Mouse (Mus musculus) layer of hippocampus, adult 11-12 months (tissue): ENCODE data around the gene Rbm8a.
"Not testable (repeated sequence)": the region's sequence is repeated elsewhere in the genome, so short reads cannot be mapped to it uniquely, and the experiment has no call there.

Experiments used
- DNase-seq: peaks from one replicate; pipeline ENCODE4 v3.0.0; 2022; ENCODE audit warnings: low spot score

The Rbm8a gene

DNA sequence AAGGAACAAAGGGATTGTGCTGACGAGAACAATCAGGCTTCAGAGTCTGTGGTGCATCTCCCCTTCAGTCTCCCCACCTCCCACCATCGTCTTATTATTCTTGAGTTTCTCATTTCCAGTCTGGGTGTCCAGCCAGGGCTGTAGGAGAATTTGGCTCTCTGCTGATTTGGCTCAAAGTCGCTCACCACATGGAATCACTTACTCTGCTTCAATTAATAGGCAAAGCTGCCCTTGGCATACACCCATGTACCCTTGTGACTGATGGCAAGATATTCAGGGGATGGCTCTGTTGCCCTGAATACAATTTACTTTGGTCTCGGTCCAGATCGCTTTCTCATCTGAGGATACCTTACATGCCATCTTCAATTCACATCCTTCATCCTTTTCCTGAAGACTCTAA is 26.4 kb upstream of the Rbm8a start:
- DNase-seq = peak; percentile 28

DNA sequence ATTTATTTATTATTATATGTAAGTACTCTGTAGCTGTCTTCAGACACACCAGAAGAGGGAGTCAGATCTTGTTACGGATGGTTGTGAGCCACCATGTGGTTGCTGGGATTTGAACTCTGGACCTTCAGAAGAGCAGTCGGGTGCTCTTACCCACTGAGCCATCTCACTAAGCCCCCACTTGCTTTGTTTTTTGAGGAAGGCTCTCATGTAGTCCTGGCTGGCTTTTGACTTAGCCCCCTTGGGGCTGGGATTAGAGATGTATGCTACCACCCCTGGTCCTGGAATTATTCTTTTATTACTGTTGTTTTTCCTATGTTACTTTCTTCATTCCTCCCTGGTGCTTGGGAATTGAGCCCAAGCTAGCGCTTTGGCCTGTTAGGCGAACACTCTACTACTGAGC is 23.7 kb upstream of the Rbm8a start:
- not testable (repeated sequence) for DNase-seq

DNA sequence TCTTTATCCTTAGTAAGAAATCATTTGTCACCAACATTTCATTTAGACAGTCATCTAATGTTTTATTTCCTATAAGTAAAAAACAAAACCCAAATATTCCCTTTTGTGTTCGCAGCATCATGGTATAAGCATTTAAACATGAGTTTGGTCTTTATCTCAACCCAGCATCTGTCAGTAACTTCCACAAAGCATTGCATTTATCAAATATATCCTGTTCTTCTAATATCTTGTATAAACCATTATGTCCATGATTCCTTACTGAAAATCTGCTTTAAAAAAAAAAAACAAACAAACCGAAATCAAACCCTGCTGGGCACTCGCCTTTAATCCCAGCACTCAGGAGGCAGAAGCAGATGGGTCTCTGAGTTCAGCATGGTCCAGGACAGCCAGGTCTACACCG is 23.1 kb upstream of the Rbm8a start:
- no peak for DNase-seq

DNA sequence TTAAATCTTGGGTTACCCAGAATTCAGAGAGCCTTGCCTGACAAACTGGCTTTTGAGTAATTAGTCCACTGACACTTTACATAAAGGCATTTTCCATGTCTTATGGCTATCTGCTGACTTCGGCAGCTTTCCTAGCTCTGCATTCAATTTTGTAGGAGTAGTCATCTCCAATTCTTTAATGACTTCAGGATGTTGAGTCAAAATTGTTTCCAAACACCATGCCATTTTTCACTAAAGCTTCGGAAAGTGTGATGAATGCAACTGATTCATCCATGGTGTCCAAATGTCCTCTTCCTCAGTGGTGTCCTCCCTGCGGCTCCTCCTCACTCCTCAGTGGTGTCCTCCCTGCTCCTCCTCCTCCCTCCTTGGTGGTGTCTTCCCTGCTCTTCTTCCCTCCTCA is 11.8 kb upstream of the Rbm8a start:
- no peak for DNase-seq

DNA sequence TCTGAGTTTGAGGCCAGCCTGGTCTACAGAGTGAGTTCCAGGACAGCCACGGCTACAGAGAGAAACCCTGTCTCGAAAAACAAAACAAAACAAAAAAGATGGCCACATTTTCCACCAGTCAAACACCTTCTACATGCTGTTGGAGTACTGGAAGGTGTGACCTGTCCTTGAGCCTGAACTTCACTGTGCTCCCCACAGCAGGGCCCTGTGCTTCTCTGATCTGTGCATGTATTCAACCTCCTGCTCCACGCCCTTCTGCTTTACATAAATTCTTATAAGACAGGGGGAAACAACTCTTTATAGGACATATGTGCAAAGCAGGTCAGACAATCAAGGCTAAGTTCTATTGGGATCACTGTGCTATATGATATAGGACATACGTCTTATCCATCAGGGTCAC is 6.5 kb upstream of the Rbm8a start:
- no peak for DNase-seq

DNA sequence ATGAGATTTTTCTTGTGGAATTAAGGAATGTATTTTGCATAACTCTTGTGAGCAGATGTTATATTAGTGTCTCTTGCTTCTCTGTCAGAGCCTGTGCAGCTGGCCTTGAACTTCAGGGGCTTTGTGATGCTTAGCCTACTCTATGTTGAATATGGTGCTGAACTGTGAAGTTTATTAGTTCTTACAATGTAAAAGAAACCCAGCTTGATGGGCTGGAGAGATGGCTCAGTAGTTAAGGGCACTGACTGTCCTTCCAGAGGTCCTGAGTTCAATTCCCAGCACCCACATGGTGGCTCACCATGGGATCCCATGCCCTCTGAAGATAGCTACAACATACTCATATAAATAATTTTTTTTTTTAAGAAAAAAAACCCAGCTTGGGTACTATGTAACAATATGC is 2.3 kb downstream of the Rbm8a start:
- DNase-seq = no peak

DNA sequence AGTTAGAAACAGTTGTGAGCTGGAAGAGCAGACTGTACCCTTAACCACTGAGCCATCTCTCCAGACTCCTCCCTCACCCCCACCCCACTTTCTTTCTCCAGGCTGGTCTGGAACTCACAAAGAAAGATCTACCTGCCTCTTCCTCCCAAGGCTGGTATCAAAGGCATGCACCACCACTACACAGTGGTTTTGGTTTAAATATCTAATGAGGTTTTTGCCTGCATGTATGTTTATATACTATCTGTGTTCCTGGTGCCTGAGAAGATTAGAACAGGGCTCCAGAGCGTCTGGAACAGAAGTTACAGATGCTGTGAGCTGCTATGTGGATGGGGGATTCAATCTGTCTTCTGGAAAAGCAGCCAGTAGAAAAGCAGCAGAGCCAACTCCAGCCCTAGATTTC is 4.3 kb downstream of the Rbm8a start:
- no peak for DNase-seq

DNA sequence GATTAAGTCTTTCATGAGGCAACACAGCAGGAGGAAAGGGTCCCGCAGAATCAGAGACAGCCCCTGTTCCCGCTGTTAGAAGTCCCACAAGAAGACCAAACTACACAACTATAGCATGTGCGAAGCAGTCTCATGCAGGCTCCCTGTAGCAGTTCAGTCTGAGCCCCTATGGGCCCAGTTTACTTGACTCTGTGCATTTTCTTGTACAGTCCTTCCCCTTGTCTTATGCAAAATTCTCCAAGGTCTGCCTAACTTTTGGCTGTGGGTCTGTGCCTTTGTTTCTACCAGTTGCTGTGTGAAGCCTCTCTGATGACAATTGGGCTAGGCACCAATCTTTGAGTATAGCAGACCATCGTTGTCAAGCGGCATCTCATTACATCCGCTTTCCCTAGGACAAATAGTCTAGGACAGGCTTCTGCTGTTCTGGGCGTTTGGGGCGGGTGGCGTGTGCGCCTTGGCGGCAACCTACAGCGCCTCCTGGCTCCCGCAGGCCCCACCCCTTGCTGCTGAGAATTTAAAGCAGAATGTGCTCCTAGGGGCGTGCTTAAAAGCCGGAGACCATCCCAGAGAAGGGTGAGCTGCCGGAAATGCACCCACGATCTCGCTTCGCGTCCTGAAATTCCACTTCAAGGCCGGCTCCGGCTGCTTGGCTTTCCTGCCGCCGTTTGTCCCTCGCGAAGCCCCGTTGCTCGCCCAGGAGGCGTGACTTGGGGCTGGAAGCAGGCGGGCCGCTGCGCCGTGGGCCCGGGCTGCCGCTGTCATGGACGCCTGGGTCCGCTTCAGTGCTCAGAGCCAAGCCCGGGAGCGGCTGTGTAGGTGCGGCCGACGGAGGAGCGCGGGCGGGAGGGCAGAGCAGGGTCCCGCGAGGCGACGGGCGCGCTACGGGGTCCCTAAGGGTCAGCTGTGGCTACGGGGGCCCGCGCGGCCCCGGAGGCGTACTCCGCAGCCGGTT is 5.5 kb downstream of the Rbm8a start, which contains the start of the genes Pex11b and Gm42957:
TSS of gene Pex11b (plus strand) at position 449 of the 952 bp plus-strand sequence.
TSS of gene Gm42957 (plus strand) at position 547 of the 952 bp plus-strand sequence.
- DNase-seq = peak; percentile 86

DNA sequence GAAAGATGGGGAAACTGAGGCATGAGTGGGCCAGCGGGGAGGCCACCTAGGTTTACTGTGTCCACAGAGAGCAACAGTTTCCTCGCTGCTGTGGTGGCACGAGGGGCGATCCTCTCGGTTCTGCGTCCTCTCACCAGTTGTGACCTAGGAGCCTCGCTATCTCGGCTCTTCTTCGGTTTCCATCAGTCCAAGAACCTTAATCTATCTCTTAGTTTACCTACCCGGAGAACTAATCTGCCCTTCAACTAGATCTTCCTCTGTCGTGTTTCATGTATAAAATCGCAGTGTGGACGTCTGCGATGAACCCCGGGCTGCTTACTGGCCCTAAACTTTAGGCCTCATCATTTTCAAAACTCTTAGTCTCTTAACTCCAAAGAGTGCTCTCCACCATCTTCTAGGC is 6.2 kb downstream of the Rbm8a start:
- no peak for DNase-seq

DNA sequence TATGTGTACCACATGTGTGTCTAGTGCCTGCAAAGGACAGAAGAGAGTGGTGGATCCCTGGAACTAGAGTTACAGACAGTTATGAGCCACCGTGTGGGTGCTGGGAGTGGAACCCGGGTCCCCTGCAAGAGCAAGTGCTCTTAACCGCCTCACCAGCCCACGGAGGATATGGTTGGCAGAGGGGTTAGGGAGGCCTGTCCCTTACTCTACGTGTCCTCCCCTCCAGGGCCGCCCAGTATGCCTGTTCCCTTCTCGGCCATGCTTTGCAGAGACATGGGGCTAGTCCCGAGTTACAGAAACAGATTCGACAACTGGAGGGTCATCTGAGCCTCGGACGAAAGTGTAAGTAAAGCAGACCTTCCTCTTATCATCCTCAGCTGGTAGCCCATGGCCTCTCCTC is 6.7 kb downstream of the Rbm8a start:
- no peak for DNase-seq

DNA sequence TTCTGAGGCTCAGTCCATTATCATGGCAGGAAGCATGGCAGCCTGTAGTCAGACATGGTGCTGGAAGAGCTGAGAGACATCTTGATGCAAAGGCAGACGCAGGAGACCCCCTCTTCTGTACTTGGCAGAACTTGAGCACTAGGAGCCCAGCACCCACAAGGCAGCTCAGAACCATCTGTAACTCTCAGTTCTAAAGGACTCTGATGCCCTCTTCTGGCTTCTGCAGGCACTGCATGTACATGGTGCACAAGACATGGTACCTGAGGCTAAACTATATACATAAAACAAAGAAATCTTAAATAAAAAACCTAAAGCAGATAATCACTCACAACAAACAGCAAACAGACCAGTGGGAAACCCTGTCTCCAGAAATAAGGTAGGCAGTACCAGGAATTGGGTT is 9.5 kb downstream of the Rbm8a start:
- DNase-seq = peak; percentile 65

DNA sequence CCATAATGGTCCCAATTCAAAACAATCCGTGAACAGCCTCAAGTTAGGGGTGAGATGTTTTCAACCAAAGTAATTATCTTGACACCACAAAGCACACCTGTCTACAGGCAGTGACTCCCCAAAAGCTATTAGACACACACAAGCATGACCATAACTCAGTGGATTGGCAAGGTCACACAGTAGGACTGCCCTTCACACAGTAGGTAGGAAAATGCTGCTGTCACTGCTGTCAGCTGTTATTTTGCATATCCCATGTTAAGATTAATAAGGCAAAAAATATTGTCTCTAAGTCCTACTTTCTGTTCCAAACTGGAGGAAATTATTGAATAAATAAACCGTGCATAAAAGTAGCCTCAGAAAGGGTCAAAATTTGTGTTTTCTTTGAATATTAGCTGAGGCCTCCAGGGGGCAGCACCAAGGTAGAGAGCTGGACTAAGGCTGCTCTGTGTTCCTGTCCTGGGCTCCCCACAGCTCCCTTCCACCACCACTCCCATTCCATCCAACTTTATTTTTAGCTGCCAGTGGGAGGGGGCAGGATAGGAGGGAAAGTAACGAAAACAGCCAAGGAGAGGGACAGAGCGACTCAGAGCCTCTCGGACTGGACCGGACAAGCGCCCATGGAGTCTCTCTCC is 15.4 kb downstream of the Rbm8a start, which contains the start of gene Itga10:
TSS of gene Itga10 (plus strand) at position 567 of the 632 bp plus-strand sequence.
- peak; percentile 41 for DNase-seq

DNA sequence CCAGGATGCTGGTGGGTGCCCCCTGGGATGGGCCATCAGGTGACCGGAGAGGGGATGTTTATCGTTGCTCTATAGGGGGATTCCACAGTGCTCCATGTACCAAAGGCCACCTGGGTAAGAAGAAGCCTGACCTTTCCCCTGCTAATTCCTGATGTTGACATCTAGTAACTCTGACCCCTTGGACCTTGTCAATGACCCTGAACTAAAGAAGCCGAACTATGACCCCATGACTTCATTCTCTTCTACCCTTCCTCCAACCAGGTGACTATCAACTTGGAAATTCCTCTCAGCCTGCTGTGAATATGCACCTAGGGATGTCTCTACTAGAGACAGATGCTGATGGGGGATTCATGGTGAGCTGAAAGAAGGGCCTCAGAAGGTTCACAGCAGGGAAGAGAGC is 17.6 kb downstream of the Rbm8a start:
- no peak for DNase-seq

DNA sequence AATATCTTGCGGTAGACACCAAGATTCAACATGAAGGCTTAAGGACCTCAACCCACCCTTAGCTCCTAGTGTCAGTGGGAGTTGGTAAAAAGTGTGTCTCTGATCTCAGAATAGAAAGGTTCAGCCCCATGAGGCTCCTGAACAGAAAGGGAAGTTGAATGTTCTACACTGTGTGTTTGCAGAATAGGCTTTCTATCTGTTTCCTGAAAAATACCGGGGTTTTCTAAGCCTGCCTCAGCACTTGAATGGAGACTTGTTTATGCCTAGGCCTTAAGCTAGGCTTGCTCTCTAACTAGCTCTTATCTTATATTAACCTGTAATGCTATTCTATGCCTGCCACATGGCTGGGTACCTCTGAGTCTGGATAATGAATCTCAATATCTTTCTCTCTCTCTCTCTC is 31.2 kb downstream of the Rbm8a start:
- DNase-seq = no peak

DNA sequence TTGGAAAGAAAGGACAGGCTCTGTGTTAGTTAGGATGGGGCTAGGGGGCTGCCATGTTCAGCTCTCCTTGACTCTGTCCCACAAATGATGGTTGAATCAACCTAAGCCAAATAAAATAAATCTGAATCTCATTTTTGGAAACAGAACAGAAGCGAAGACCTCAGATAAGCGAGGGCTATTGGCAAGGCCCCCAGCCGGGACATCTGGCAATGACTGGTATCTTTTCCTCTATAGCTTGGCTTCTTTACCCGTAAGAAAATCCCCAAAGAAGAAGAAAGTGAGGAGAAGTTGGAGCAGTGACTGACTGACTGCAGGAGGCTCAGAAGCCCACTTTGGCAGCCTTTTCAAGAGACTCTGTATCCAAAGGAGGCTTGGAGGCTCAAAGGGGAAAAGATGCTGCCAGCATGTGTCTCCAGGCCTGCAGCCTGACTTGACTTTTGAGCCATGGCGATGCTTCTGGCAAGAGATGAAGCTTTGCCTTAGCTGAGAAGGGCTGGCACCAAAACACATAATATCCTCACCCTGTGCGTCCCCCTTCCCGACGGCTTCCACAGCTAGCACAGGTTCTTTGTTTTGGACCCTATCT is 33.1 kb downstream of the Rbm8a start:
- DNase-seq = no peak

DNA sequence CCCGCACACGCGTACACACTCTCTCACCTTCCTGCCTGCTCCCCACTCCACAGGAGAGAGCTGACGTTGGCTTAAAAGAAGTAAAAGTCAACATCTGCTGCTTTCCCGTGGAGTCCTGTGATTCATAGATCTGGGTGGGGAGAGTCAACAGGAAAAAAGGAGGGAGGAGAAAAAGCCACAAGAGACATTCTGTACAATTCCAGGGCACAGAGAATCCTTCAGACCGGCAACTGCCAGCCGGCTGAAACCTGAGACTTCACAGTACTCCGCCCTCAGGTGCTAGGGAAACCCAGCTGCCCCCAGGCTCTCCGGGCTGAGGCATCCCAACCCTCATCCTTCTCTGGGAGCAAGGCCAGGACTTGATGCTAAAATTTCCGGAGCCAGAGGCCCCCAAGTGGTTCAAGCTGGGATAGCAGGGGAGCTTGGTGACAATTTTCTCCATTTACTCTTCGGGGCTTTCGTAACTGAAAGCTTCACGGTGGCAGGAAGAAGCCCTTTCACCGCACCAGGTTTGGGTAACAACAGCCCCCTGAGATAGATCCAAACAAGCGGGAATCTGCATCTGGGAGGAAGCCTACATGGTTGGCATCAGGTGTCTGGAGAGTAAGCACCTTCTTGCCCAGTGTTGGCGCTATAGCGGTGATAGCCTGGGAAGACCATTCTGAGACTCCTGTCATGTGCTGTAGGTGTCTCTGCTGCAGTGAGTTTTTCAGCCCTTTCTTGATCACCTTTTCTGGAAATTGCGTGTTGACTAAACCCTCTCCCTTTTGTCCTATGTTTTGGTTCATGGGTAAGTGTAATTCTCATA is 33.9 kb downstream of the Rbm8a start:
- DNase-seq = peak; percentile 88

DNA sequence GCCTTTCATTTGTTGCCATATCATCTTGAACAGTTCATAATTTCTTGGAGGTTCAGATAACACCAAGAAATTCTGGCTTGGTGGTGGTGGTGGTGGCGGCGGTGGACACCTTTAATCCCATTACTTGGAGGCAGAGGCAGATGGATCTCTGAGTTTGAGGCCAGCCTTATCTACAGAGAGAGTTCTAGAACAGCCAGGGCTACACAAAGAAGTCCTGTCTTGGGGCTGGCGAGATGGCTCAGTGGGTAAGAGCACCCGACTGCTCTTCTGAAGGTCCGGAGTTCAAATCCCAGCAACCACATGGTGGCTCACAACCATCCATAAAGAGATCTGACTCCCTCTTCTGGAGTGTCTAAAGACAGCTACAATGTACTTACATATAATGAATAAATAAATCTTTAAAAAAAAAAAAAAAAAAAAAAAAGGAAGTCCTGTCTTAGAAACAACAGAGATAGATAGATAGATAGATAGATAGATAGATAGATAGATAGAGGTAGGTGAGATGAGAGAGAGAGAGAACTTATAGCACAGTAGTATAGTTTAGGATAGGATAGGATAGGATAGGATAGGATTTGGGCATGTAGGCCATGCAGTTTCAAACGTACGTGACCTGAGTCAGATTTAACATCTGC is 36.1 kb downstream of the Rbm8a start:
- not testable (repeated sequence) for DNase-seq

DNA sequence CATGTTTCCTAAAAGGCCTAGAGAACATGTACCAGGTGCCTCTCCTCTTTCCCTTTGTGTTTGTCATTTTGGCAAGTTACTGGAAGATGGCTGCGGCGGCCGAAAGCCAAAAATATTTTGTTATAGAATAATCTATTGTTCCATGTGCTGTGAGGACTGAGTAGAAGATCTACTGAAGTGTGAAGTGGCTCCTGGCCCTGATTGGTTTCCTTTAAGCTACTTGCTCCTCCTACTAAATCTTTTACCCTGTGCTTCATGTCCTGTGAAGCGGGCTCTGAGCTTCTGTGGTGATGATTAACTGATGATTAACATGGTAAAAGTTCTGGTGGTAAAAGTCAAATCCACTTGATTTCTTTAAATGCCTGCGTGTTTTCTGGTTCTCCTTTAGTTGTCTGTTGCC is 37.2 kb downstream of the Rbm8a start:
- no peak for DNase-seq

DNA sequence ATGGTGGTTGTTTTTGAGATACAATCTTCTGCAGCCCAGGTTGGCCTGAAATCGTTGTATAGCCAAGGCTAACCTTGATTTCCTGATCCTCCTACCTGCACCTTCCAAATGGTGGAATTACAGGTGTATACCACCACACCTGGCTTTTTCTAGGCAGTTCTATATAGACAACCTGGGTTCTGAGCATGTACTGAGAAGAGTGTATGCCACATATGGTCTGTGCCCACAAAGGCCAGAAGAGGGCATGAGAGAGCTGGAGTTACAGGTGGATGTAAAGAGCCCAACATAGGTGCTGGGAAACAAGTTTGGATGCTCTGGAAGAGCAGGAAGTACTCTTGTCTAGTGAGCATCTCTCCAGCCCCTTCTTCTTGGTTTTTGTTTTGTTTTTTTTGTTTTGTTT is 37.6 kb downstream of the Rbm8a start:
- DNase-seq = no peak

DNA sequence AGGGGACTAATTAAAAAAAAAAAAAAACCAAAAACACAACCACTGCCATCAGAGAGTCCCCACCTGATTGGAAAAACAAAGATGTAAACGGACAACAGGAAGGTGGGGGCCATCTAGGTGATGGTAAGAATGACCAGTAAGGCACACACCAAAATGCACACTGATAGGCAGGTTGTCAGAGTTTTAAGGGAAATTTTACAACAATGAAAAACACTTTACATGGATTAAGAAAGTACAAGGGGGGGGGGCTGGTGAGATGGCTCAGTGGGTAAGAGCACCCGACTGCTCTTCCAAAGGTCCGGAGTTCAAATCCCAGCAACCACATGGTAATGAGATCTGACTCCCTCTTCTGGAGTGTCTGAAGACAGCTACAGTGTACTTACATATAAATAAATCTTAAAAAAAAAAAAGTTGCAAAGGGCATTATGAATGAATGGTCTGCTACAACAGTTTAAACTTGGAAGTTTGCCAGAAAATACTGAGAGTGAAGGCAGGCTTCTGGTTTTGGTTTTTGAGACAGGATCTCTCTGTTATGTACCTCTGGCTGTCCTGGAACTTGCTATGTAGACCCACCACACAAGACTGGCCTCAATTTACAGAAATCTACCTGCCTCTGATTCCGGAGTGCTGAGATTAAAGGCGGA is 38.8 kb downstream of the Rbm8a start:
- no peak for DNase-seq
